Mouse (Mus musculus) midbrain, embryonic 14.5 days (tissue): ENCODE measurements around the gene Epha6. TPM values are rescaled to one million over a fixed set of nuclear protein-coding genes. Genes with fewer than 3 reads are reported as not detected.

Source experiments
- ATAC-seq: fragments of 200-750 bp; cut with Nextera tagmentation; 2 replicates; pipeline ENCODE4 v1.8.0; 2017; ENCODE audit warnings: moderate number of reproducible peaks, moderate library complexity; ENCODE audit not compliant: low FRiP score, low TSS enrichment
- DNase-seq: peaks from one replicate; pipeline ENCODE4 v3.0.0-alpha.2; 2015
- H3K27ac ChIP-seq: fragments of 300-500 bp; sonication (generic); replicated peaks from 2 replicates; pipeline ENCODE4 v1.5.1; 2014; ENCODE audit warnings: mild to moderate bottlenecking, low read depth, low read length, moderate library complexity
- H3K27me3 ChIP-seq: fragments of 300-500 bp; sonication (generic); 2 replicates; pipeline ENCODE4 v1.6.1; 2014; ENCODE audit warnings: low read length, control low read depth, mixed read lengths; ENCODE audit not compliant: control insufficient read depth, insufficient read depth
- H3K36me3 ChIP-seq: fragments of 300-500 bp; sonication (generic); 2 replicates; pipeline ENCODE4 v1.6.1; 2014; ENCODE audit warnings: low read length, control low read depth; ENCODE audit not compliant: control insufficient read depth, insufficient read depth
- H3K4me1 ChIP-seq: fragments of 300-500 bp; sonication (generic); 2 replicates; pipeline ENCODE4 v1.6.1; 2014; ENCODE audit warnings: mild to moderate bottlenecking, antibody characterized with exemption, low read length, control low read depth; ENCODE audit not compliant: control insufficient read depth, insufficient read depth
- H3K4me2 ChIP-seq: fragments of 300-500 bp; sonication (generic); 2 replicates; pipeline ENCODE4 v1.6.1; 2014; ENCODE audit warnings: mild to moderate bottlenecking, low read length, moderate library complexity
- H3K4me3 ChIP-seq: fragments of 300-500 bp; sonication (generic); replicated peaks from 2 replicates; pipeline ENCODE4 v1.5.1; 2014; ENCODE audit warnings: low read depth, low read length
- H3K9ac ChIP-seq: fragments of 300-500 bp; sonication (generic); replicated peaks from 2 replicates; pipeline ENCODE4 v1.6.1; 2014; ENCODE audit warnings: mild to moderate bottlenecking, low read length, moderate library complexity
- H3K9me3 ChIP-seq: fragments of 300-500 bp; sonication (generic); 2 replicates; pipeline ENCODE4 v1.6.1; 2016; ENCODE audit warnings: low read length, control low read depth, mixed read lengths; ENCODE audit not compliant: control insufficient read depth
- WGBS: fragments of 180-500 bp; shearing (Covaris S2); extraction: QIAGEN DNeasy Blood & Tissue Kit; methylation state at CpG from one replicate; pipeline ENCODE4 v1.1.7; 2014; 5-methylcytosine and 5-hydroxymethylcytosine counted together
- polyA plus RNA-seq: library from polyadenylated mRNA; unstranded; fragments of >200 nt; fragmentation: Nextera tagmentation; extraction: Ambion mirVana; gene quantifications from 2 replicates; pipeline ENCODE4 v1.2.1, GENCODE M21; 2014

Gene Epha6
- polyA plus RNA-seq, 1 experiment from 2014 or later = 6.6 TPM

DNA sequence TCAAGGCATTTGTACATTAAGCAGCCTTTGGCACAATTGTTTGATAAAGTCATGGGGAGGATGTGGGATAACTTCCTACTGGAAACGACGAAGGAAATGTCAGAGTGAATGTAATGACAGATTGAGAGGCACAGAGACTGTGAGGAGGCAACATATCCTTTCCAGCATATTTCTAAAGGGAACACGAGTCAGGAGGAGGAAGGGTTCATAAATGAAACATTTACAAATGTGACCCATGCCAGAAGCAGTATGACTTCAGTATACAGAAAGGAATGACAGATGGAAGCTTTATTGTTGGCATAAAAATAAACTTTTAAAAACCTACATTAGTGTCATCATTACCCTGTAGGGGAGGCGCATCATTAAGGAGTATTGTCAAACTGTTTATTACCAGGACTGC, 60.9 kb downstream of the Epha6 start:
- Histone ChIP-seq H3K36me3 (no peaks in the 10 kb centered on the region), H3K9ac (no peak overlapping the region), H3K4me2 (no peak overlapping the region), H3K4me3 (no peak overlapping the region), H3K4me1 (no peaks in the 10 kb centered on the region), H3K27me3 (no peaks in the 10 kb centered on the region), H3K27ac (no peak overlapping the region), H3K9me3 (no peaks in the 10 kb centered on the region)
- 77% methylated on average over 4 of the region's 4 CpGs for WGBS
- no peak for DNase-seq
- ATAC-seq = no peak

DNA sequence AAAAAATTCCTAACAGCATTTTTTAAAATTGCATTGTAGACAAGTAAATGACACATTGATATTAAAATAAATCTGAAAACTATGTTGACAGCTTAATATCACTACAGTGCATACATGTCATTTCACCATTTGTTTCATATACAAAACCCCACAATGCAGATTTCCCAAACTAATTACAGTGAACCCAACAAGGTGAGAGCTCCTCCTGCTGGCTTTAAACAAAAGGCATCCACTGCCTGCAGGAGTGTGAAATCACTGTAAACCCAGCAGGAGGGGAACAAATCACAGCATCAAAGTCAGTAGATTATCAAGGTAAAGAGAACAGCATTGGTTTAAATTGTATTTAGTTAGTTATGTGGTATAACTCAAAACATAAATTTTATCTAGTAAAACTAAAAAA, 67.1 kb downstream of the Epha6 start:
- peak; percentile 81 for DNase-seq
- no peak overlapping the region for H3K4me3 ChIP-seq
- H3K36me3 ChIP-seq = no peaks in the 10 kb centered on the region
- H3K9me3 ChIP-seq = no peaks in the 10 kb centered on the region
- no peak overlapping the region for H3K4me2 ChIP-seq
- H3K27ac ChIP-seq = no peak overlapping the region
- no peak for ATAC-seq
- H3K27me3 ChIP-seq = no peaks in the 10 kb centered on the region
- no peaks in the 10 kb centered on the region for H3K4me1 ChIP-seq
- no peak overlapping the region for H3K9ac ChIP-seq

DNA sequence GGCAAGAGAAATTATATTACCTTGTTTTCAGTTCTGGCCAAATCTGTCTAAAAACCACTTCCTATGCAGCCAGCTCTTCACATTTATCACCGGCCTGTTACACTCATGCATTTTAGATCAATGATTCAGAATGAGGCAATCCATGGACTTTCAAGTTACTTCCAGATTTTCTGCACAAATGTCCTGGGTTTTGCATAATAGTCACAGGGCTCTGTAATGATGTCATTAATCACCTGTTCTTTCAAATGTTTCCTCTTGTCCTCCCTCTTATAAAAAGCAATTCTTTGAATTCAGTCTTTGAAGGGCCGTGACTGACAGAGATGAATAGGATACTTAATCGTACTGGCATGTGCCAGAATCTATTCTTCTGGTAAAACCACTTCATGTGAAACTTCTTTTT, 95.6 kb downstream of the Epha6 start:
- H3K27ac ChIP-seq = no peak overlapping the region
- WGBS = 9% methylated on average over 3 of the region's 3 CpGs
- no peaks in the 10 kb centered on the region for H3K36me3 ChIP-seq
- H3K27me3 ChIP-seq = no peaks in the 10 kb centered on the region
- H3K4me3 ChIP-seq = no peak overlapping the region
- H3K9ac ChIP-seq = no peak overlapping the region
- no peaks in the 10 kb centered on the region for H3K9me3 ChIP-seq
- no peaks in the 10 kb centered on the region for H3K4me1 ChIP-seq
- H3K4me2 ChIP-seq = no peak overlapping the region
- ATAC-seq (peak; percentile 34; the same call in 1 of the 2 replicates), DNase-seq (peak; percentile 25)

DNA sequence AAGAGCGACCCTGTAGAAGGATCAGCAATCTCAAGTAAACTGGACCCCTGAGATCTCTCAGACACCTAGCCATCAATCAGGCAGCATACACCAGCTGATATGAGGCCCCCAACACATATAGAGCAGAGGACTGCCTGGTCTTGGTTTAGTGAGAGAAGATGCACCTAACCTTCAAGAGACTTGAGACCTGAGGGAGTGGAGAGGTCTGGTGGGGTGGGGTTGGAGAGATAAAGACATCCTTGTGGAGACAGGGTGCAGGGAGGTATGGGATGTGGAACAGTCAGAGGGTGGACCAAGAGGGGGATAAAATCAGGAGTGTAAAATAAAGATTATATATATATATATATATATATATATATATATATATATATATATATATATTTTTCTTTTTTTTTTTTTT, 105.8 kb downstream of the Epha6 start:
- ATAC-seq = no peak
- no peak overlapping the region for H3K27ac ChIP-seq
- no peaks in the 10 kb centered on the region for H3K36me3 ChIP-seq
- no peaks in the 10 kb centered on the region for H3K4me1 ChIP-seq
- no peaks in the 10 kb centered on the region for H3K27me3 ChIP-seq
- no peaks in the 10 kb centered on the region for H3K9me3 ChIP-seq
- H3K4me3 ChIP-seq = no peak overlapping the region
- DNase-seq = no peak
- no peak overlapping the region for H3K4me2 ChIP-seq
- WGBS = 94% methylated on average over 1 of the region's 1 CpGs
- H3K9ac ChIP-seq = no peak overlapping the region

DNA sequence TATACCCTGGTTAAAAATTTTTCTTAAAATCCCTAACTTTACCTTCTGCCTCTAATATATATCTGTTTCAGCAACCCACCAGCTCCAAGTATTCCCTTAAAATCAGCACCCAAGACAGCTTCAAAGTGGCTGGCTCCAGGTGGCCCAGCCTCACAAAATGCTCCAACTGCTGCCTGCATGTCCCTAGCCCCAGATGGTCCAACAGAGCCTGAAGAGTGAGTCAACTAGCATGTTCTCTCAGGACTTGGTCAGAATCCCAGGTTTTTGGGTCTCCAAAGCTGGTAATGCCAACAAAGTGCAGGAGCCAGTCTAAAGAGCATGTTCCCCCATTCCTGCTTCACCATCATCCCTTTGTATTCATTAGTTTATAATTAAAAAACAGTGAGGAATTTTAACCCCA, 129.6 kb downstream of the Epha6 start:
- H3K9ac ChIP-seq = no peak overlapping the region
- H3K4me3 ChIP-seq = no peak overlapping the region
- H3K9me3 ChIP-seq = no peaks in the 10 kb centered on the region
- no peaks in the 10 kb centered on the region for H3K36me3 ChIP-seq
- no peaks in the 10 kb centered on the region for H3K4me1 ChIP-seq
- ATAC-seq (no peak), DNase-seq (no peak)
- H3K27me3 ChIP-seq = no peaks in the 10 kb centered on the region
- no peak overlapping the region for H3K27ac ChIP-seq
- no peak overlapping the region for H3K4me2 ChIP-seq

DNA sequence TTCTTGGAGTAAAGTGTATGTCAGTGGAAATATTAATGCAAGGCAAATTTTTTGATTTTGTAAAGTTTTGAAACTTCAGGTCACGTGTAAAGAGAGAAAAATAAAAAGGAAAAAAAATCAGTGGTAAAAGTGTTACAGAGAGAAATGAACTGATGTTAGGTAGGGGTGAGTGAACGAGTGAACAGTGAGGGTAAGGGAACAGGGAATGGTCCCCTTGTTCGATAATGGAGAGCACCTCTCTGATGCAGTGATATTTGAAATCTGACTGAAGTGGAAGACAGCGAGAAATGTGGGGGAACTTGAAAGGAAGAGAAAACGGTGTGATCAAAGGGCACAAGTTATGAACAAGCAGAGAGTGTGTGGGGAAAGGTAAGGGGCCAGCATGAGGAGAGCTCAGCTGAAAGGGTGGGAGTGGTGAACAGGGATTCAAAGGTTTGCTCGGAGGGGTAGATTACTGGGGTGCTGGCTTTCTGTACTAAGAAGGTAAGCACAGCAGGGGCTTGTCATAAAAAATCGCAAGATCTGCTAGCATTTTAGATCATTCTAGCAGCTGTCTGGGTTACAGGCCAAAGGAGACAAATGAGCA, 137.0 kb downstream of the Epha6 start:
- no peaks in the 10 kb centered on the region for H3K9me3 ChIP-seq
- WGBS = 72% methylated on average over 7 of the region's 7 CpGs
- H3K4me1 ChIP-seq = no peaks in the 10 kb centered on the region
- no peak overlapping the region for H3K27ac ChIP-seq
- peak; percentile 5 for DNase-seq
- no peaks in the 10 kb centered on the region for H3K27me3 ChIP-seq
- H3K9ac ChIP-seq = no peak overlapping the region
- H3K4me3 ChIP-seq = no peak overlapping the region
- no peak for ATAC-seq
- H3K36me3 ChIP-seq = no peaks in the 10 kb centered on the region
- H3K4me2 ChIP-seq = no peak overlapping the region

- DNase-seq = no peak
- Histone ChIP-seq H3K9ac (no peak overlapping the region), H3K4me2 (no peak overlapping the region), H3K27ac (no peak overlapping the region), H3K36me3 (no peaks in the 10 kb centered on the region), H3K27me3 (no peaks in the 10 kb centered on the region), H3K9me3 (no peaks in the 10 kb centered on the region), H3K4me1 (no peaks in the 10 kb centered on the region), H3K4me3 (no peak overlapping the region)
- no peak for ATAC-seq
- 82% methylated on average over 1 of the region's 1 CpGs for WGBS
Measured at GRCm38 (mm10) chr16:60435283-60435682, 170.0 kb downstream of the Epha6 start.

DNA sequence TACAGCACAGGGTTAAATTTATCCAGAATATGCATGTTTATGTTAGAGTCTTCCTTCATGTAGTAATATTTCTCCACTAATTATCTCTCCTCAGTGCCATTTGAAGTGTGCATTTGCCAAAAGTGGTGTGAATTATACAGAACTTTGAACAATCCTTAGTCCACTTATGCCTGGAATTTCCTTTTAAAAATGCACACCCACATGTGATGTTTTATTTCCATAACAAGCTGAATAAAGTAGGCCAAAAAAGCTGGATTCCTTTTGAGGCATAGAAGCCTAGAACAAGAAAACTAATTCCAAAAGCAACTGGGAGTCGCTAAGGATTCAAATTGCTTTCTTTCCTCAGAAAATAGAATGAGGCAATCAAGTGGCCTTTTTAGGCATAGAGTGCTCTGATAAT, 171.1 kb downstream of the Epha6 start:
- H3K4me3 ChIP-seq = no peak overlapping the region
- WGBS = 84% methylated on average over 1 of the region's 1 CpGs
- no peak overlapping the region for H3K27ac ChIP-seq
- ATAC-seq (no peak), DNase-seq (no peak)
- no peaks in the 10 kb centered on the region for H3K4me1 ChIP-seq
- no peaks in the 10 kb centered on the region for H3K9me3 ChIP-seq
- H3K36me3 ChIP-seq = no peaks in the 10 kb centered on the region
- no peak overlapping the region for H3K9ac ChIP-seq
- H3K4me2 ChIP-seq = no peak overlapping the region
- no peaks in the 10 kb centered on the region for H3K27me3 ChIP-seq

DNA sequence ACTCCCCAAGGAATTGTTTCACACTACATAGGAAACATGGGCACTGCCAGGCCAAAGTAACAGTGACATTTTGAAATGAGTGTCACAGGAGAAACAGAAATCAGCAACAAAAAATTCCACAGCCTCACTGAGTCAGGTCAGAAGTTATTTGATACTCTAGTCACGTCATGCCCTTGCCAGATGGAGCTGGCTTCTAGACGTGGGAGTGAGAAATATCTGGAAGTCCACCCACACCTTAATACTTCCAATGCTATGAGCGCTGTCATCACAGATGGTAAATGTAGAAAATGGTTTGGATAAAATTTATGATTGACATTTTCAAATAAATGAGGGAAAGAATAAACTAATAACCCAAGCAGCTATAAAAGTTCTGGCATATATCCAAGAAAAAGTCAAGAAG, 210.0 kb downstream of the Epha6 start:
- Histone ChIP-seq H3K27ac (no peak overlapping the region), H3K9me3 (no peaks in the 10 kb centered on the region), H3K9ac (no peak overlapping the region), H3K27me3 (no peaks in the 10 kb centered on the region), H3K4me3 (no peak overlapping the region), H3K4me1 (0 out of 2 replicates have a peak, but pooled peaks cover 3% of the 10 kb centered on the region), H3K36me3 (no peaks in the 10 kb centered on the region), H3K4me2 (no peak overlapping the region)
- WGBS = 75% methylated on average over 3 of the region's 3 CpGs
- ATAC-seq = no peak
- DNase-seq = no peak
